14 mouse cellular contexts compared by ENCODE assay signal in the genomic region with DNA sequence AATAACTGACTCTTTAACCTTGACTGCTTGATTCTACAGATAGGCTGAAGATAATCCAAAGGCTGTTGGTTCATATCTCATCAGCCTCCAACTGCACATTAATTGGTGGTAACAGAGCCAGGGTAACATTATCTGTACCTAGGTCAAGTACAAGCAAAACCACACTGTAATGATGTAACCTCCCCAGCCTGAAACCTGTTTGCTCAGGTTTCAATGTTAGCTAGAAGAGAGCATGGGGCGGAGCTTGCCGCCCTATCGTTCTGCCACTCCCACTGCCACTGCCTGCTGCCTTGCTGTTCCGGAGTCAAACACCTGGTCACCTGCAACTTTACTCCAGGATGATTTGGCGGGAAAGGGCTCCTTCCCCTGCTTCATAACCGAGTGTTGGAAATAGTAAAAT.
DNase-seq lines count a peak whose midpoint lies in the region; ATAC-seq and TF ChIP-seq lines count a peak whose summit lies in the region.
"Had no signal": no experiment of that assay in that cellular context is flagged by ENCODE, and none has a peak within 500 bp of the region (broad histone marks: within the 10 kb centered on the region; RNA-seq: fewer than 3 reads in every experiment).

No protein-coding gene starts in this region.

- no peak for TF ChIP-seq POLR2A in lung, adult 2 months (IDR thresholded peaks at IDR 0.05; ENCODE audit: borderline replicate concordance, extremely low read depth, low read depth, low read length)

- peak overlapping the region; percentile 36; the same call in 1 of the 2 replicates for H3K4me2 ChIP-seq in limb, embryonic 12.5 days
- H3K4me2 ChIP-seq in embryonic facial prominence, embryonic 14.5 days (ENCODE audit: low read depth, low read length): peak overlapping the region; percentile 22
- H3K4me2 ChIP-seq in stomach, embryonic 16.5 days (ENCODE audit: low read depth, low read length): peak overlapping the region; percentile 14; the same call in 1 of the 2 replicates
- H3K4me2 ChIP-seq: liver, embryonic 13.5 days had no signal

- no peak for TF ChIP-seq CTCF in lung, adult 2 months (IDR thresholded peaks at IDR 0.05; ENCODE audit: insufficient read depth, low read length)

- no peaks in the 10 kb centered on the region for H3K9me3 ChIP-seq in limb, embryonic 12.5 days
- no peaks in the 10 kb centered on the region for H3K9me3 ChIP-seq in limb, embryonic 10.5 days (replicated peaks)
- no peaks in the 10 kb centered on the region for H3K9me3 ChIP-seq in embryonic facial prominence, embryonic 14.5 days (ENCODE audit: control insufficient read depth, low read length)
- no peaks in the 10 kb centered on the region for H3K9me3 ChIP-seq in stomach, embryonic 16.5 days (replicated peaks; ENCODE audit: control insufficient read depth, low read length)
- H3K9me3 ChIP-seq: liver, embryonic 13.5 days had no signal

- no peak overlapping the region for H3K27ac ChIP-seq in limb, embryonic 12.5 days
- no peak overlapping the region for H3K27ac ChIP-seq in limb, embryonic 10.5 days
- no peak overlapping the region for H3K27ac ChIP-seq in embryonic facial prominence, embryonic 14.5 days (replicated peaks; ENCODE audit: low read depth, low read length)
- H3K27ac ChIP-seq in stomach, embryonic 16.5 days (ENCODE audit: low read length): no peak overlapping the region
- H3K27ac ChIP-seq: hindbrain, postnatal 0 days; liver, embryonic 13.5 days had no signal

- no peaks in the 10 kb centered on the region for H3K4me1 ChIP-seq in limb, embryonic 12.5 days (replicated peaks)
- H3K4me1 ChIP-seq in limb, embryonic 10.5 days: no peaks in the 10 kb centered on the region
- H3K4me1 ChIP-seq in embryonic facial prominence, embryonic 14.5 days (ENCODE audit: control insufficient read depth, insufficient read depth, low read length): no peaks in the 10 kb centered on the region
- H3K4me1 ChIP-seq in lung, adult 2 months (ENCODE audit: control insufficient read depth, insufficient read depth, low read length): no peaks in the 10 kb centered on the region
- H3K4me1 ChIP-seq in stomach, embryonic 16.5 days (ENCODE audit: control insufficient read depth, insufficient read depth, low read length): no peaks in the 10 kb centered on the region
- H3K4me1 ChIP-seq: liver, embryonic 13.5 days had no signal

- H3K4me3 ChIP-seq in limb, embryonic 12.5 days (replicated peaks): no peak overlapping the region
- no peak overlapping the region for H3K4me3 ChIP-seq in limb, embryonic 10.5 days
- H3K4me3 ChIP-seq in embryonic facial prominence, embryonic 14.5 days (ENCODE audit: low read depth, low read length): no peak overlapping the region
- H3K4me3 ChIP-seq in lung, adult 2 months (replicated peaks; ENCODE audit: extremely low read depth, low read depth, low read length): no peak overlapping the region
- no peak overlapping the region for H3K4me3 ChIP-seq in stomach, embryonic 16.5 days (replicated peaks; ENCODE audit: low read length)
- H3K4me3 ChIP-seq: liver, embryonic 13.5 days; myocyte had no signal

- no peaks in the 10 kb centered on the region for H3K27me3 ChIP-seq in limb, embryonic 12.5 days
- H3K27me3 ChIP-seq in limb, embryonic 10.5 days (ENCODE audit: low read depth, poor library complexity, severe bottlenecking): no peaks in the 10 kb centered on the region
- no peaks in the 10 kb centered on the region for H3K27me3 ChIP-seq in embryonic facial prominence, embryonic 14.5 days (replicated peaks; ENCODE audit: control insufficient read depth, insufficient read depth, low read length)
- H3K27me3 ChIP-seq in stomach, embryonic 16.5 days (ENCODE audit: control insufficient read depth, insufficient read depth, low read length): no peaks in the 10 kb centered on the region
- H3K27me3 ChIP-seq: liver, embryonic 13.5 days had no signal

- no peak for ATAC-seq in limb, embryonic 12.5 days (ENCODE audit: insufficient number of reproducible peaks, insufficient read depth, low FRiP score, low TSS enrichment, low read depth)
- peak; percentile 80; the same call in 1 of the 2 replicates for ATAC-seq in embryonic facial prominence, embryonic 14.5 days (ENCODE audit: low read depth)
- ATAC-seq in stomach, embryonic 16.5 days (ENCODE audit: insufficient read depth, low FRiP score): peak; percentile 69; the same call in 1 of the 2 replicates
- no peak for ATAC-seq in megakaryocyte progenitor cell, adult 5-6 weeks (replicated peaks; ENCODE audit: poor library complexity)
- ATAC-seq: hindbrain, postnatal 0 days had no signal

- WGBS in limb, embryonic 12.5 days: 20% methylated on average over 6 of the region's 6 CpGs
- WGBS in limb, embryonic 10.5 days: 21% methylated on average over 6 of the region's 6 CpGs
- WGBS in embryonic facial prominence, embryonic 14.5 days: 25% methylated on average over 6 of the region's 6 CpGs
- 23% methylated on average over 6 of the region's 6 CpGs for WGBS in lung, adult 2 months
- WGBS in stomach, embryonic 16.5 days: 24% methylated on average over 6 of the region's 6 CpGs

- no peak overlapping the region for H3K9ac ChIP-seq in limb, embryonic 12.5 days (replicated peaks)
- H3K9ac ChIP-seq in embryonic facial prominence, embryonic 14.5 days (ENCODE audit: low read depth, low read length): no peak overlapping the region
- H3K9ac ChIP-seq in stomach, embryonic 16.5 days (ENCODE audit: low read length): no peak overlapping the region
- H3K9ac ChIP-seq: liver, embryonic 13.5 days had no signal

- no peaks in the 10 kb centered on the region for H3K36me3 ChIP-seq in limb, embryonic 12.5 days
- H3K36me3 ChIP-seq in limb, embryonic 10.5 days: no peaks in the 10 kb centered on the region
- H3K36me3 ChIP-seq in embryonic facial prominence, embryonic 14.5 days (ENCODE audit: control insufficient read depth, insufficient read depth, low read length): no peaks in the 10 kb centered on the region
- H3K36me3 ChIP-seq in stomach, embryonic 16.5 days (ENCODE audit: control insufficient read depth, insufficient read depth, low read length): no peaks in the 10 kb centered on the region
- H3K36me3 ChIP-seq: liver, embryonic 13.5 days had no signal

- no peak for DNase-seq in limb, embryonic 10.5 days (ENCODE audit: low spot score)
- DNase-seq in embryonic facial prominence, embryonic 14.5 days (ENCODE audit: low spot score): peak; percentile 32
- peak; percentile 9 for DNase-seq in lung, adult 2 months
- DNase-seq in Muller cell, postnatal 12 days (ENCODE audit: inconsistent ontology term): no peak
- DNase-seq: adrenal gland, adult 8-10 months; cerebellum, adult 8-10 months; gastrocnemius, postnatal 25 days; layer of hippocampus, postnatal 36 days; liver, embryonic 13.5 days had no signal

Comparison
In these comparisons a context has a peak if more than half of its experiments do, and no peak if none do; other contexts are left out.
1. ATAC-seq: peak in embryonic facial prominence, embryonic 14.5 days (single experiment) and stomach, embryonic 16.5 days (single experiment); none in limb, embryonic 12.5 days (single experiment) and megakaryocyte progenitor cell, adult 5-6 weeks (single experiment).
2. DNase-seq: peak in embryonic facial prominence, embryonic 14.5 days (single experiment) and lung, adult 2 months (single experiment); none in limb, embryonic 10.5 days (single experiment) and Muller cell, postnatal 12 days (single experiment).
3. Peak in every context shown above with its lines, with median percentiles within 50 percentile points of each other: H3K4me2 ChIP-seq.